Mouse (Mus musculus) forebrain, embryonic 14.5 days (tissue): ENCODE results near the gene Ifna15. TPM values are rescaled to one million over a fixed set of nuclear protein-coding genes. Genes with fewer than 3 reads are reported as not detected.

Experiments
- ATAC-seq: fragments of 200-750 bp; cut with Nextera tagmentation; 2 replicates; pipeline ENCODE4 v1.8.0; 2017; ENCODE audit warnings: mild to moderate bottlenecking, moderate library complexity
- DNase-seq: peaks from one replicate; pipeline ENCODE4 v3.0.0-alpha.2; 2015; ENCODE audit warnings: low spot score
- H3K27ac ChIP-seq: fragments of 300-500 bp; sonication (generic); 2 replicates; pipeline ENCODE4 v1.5.1; 2014; ENCODE audit warnings: low read depth, mild to moderate bottlenecking, control low read depth, low read length, moderate library complexity
- H3K27me3 ChIP-seq: fragments of 300-500 bp; sonication (generic); replicated peaks from 2 replicates; pipeline ENCODE4 v1.6.1; 2014; ENCODE audit warnings: low read length, control low read depth, mixed read lengths; ENCODE audit not compliant: control insufficient read depth, insufficient read depth
- H3K36me3 ChIP-seq: fragments of 300-500 bp; sonication (generic); 2 replicates; pipeline ENCODE4 v1.6.1; 2014; ENCODE audit warnings: low read length, control low read depth; ENCODE audit not compliant: control insufficient read depth, insufficient read depth
- H3K4me1 ChIP-seq: fragments of 300-500 bp; sonication (generic); 2 replicates; pipeline ENCODE4 v1.6.1; 2014; ENCODE audit warnings: antibody characterized with exemption, low read length, control low read depth; ENCODE audit not compliant: control insufficient read depth, insufficient read depth
- H3K4me2 ChIP-seq: fragments of 300-500 bp; sonication (generic); 2 replicates; pipeline ENCODE4 v1.6.1; 2014; ENCODE audit warnings: mild to moderate bottlenecking, control low read depth, low read length
- H3K4me3 ChIP-seq: fragments of 300-500 bp; sonication (generic); 2 replicates; pipeline ENCODE4 v1.5.1; 2014; ENCODE audit warnings: low read depth, low read length, control low read depth
- H3K9ac ChIP-seq: fragments of 300-500 bp; sonication (generic); 2 replicates; pipeline ENCODE4 v1.6.1; 2014; ENCODE audit warnings: mild to moderate bottlenecking, low read length, control low read depth, moderate library complexity
- H3K9me3 ChIP-seq: fragments of 300-500 bp; sonication (generic); replicated peaks from 2 replicates; pipeline ENCODE4 v1.6.1; 2016; ENCODE audit warnings: low read length, control low read depth, mixed read lengths; ENCODE audit not compliant: control insufficient read depth
- WGBS: fragments of 180-500 bp; shearing (Covaris S2); extraction: QIAGEN DNeasy Blood & Tissue Kit; methylation state at CpG from one replicate; pipeline ENCODE4 v1.1.7; 2014; 5-methylcytosine and 5-hydroxymethylcytosine counted together
- polyA plus RNA-seq: library from polyadenylated mRNA; unstranded; fragments of >200 nt; fragmentation: Nextera tagmentation; extraction: Ambion mirVana; gene quantifications from 2 replicates; pipeline ENCODE4 v1.2.1, GENCODE M21; 2014

Gene Ifna15
- polyA plus RNA-seq, 1 experiment from 2014 or later, result not detected

DNA sequence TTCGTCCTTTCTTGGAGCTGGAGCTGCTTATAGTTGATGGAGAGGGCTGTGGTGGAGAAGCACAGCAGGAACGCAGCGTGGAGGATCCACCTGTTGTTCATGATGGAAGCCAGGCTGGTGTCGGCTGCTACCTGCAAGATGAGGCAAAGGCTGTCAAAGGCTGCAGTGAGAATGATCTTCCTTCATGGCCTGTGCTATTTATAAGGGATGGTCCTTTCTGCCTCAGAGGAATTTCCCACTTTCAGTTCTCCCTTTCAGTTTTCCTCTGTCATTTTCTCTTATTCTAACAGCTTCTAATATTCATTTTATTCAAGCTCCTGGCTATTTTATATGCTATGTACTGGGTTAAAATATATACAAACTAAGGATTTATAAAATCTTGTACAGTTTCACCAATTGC lies 35.4 kb downstream of the Ifna15 start, which contains the start of gene Ifnb1:
Ifnb1 (minus strand) TSS at position 101 of the 400 bp plus-strand sequence.
- H3K4me3 ChIP-seq, result no peak within 1 kb of the TSS
- DNase-seq (no peak), ATAC-seq (no peak)
- WGBS, result 91% methylated on average over 4 of the region's 4 CpGs
- H3K9ac ChIP-seq, result no peak within 1 kb of the TSS
- H3K27me3 ChIP-seq, result no peaks in the 10 kb centered on the region
- H3K9me3 ChIP-seq, result no peaks in the 10 kb centered on the region
- no peak within 1 kb of the TSS for H3K4me2 ChIP-seq
- no peaks in the 10 kb centered on the region for H3K36me3 ChIP-seq
- H3K27ac ChIP-seq, result no peak within 1 kb of the TSS
- no peaks in the 10 kb centered on the region for H3K4me1 ChIP-seq

DNA sequence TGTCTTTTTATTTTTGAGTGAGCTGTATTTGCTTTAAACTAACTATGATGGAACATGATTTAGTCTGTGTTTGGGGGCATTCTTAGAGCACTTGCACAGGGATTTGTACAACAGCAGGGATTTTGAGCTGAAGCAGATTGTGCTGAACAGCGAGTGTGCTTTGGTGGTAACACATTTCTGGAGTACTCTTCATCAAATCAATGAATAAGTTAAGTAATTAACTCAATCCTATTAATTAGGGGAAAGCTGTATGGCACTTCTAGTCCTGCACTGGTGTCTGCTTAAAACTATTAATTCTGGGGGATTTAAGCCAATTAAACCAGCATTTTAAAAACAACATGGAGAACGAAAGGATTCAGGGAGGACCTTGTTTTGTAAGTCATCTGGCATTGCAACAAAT lies 40.1 kb downstream of the Ifna15 start:
- H3K27ac ChIP-seq, result no peak overlapping the region
- no peak overlapping the region for H3K4me2 ChIP-seq
- no peak overlapping the region for H3K9ac ChIP-seq
- H3K36me3 ChIP-seq, result no peaks in the 10 kb centered on the region
- no peak overlapping the region for H3K4me3 ChIP-seq
- no peaks in the 10 kb centered on the region for H3K27me3 ChIP-seq
- no peaks in the 10 kb centered on the region for H3K4me1 ChIP-seq
- ATAC-seq, result 0 out of 2 replicates have a peak, but pooled peaks have one; percentile 46
- DNase-seq, result peak; percentile 61
- WGBS, result 15% methylated on average over 2 of the region's 2 CpGs
- no peaks in the 10 kb centered on the region for H3K9me3 ChIP-seq

DNA sequence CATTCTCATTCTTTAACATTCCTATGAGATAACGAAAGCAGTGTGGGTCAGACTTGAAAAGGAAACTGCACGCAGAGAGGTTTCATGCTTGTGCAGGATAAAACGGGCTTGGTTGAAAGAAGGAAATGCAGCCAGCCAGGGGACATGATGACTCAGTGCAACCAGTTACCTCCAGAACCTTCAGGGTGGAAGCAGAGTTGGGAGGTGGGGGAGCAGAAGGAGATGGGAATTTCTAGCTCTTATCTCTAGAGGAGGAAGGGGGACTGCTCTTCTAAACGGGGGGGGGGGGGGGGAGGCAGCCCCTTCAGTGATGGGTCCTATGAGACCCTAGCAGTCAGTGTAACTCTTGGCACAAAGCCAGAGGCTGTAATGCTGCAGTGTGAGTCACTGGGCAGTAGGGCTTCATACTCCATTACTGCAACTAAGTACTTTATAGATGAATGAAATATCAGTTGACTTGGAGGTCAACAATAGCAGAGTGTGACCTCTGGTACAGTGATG lies 42.3 kb downstream of the Ifna15 start:
- ATAC-seq, result peak; percentile 40; the same call in 1 of the 2 replicates

DNA sequence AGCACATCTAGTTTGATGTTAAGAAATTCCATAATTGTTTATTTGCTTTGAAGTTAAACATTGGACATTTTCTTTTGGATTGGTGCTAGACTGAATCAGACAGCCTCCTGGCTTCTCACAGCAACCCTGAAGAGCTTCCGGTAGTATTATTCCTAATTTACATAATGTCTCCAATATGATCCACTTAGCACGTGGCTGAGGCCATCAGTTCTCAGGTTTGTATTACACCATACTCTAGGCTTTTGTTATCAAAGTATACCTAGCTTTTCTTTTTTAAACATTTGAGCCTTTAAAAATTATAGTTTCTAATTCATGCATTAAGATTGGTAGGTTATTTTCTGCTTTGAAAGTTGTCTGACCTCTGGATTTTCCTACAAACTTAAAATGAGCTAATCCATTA lies 42.8 kb downstream of the Ifna15 start:
- no peaks in the 10 kb centered on the region for H3K9me3 ChIP-seq
- H3K36me3 ChIP-seq, result no peaks in the 10 kb centered on the region
- no peak overlapping the region for H3K4me2 ChIP-seq
- no peak overlapping the region for H3K4me3 ChIP-seq
- H3K27ac ChIP-seq, result no peak overlapping the region
- ATAC-seq (no peak), DNase-seq (no peak)
- H3K9ac ChIP-seq, result no peak overlapping the region
- no peaks in the 10 kb centered on the region for H3K27me3 ChIP-seq
- WGBS, result 39% methylated on average over 2 of the region's 2 CpGs
- no peaks in the 10 kb centered on the region for H3K4me1 ChIP-seq

More for the DNA sequence above, 42.3 kb downstream of the Ifna15 start:
- Histone ChIP-seq H3K27me3 (no peaks in the 10 kb centered on the region), H3K4me2 (no peak overlapping the region), H3K4me3 (no peak overlapping the region), H3K9ac (no peak overlapping the region), H3K36me3 (no peaks in the 10 kb centered on the region), H3K9me3 (no peaks in the 10 kb centered on the region), H3K27ac (no peak overlapping the region), H3K4me1 (no peaks in the 10 kb centered on the region)
- DNase-seq, result peak; percentile 35
- WGBS, result 34% methylated on average over 4 of the region's 4 CpGs

DNA sequence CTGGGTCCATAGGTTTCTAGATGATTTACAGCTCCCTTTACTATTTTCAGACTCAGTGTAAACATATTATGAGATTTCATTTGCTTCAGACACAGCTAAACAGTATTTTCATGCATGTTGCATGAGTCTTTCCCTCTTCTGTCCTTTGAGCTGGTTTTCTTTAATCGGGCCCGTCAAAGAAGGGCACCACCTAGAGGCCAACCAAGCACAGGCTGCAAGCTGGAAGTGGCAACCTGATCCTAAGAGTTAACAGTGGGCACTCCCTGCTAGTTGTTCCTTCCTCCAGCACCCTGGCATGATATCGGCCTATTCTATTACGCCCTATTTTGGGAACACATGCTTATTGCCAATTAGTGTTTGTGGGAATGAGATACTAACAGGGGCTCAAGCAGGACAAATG lies 43.6 kb downstream of the Ifna15 start:
- peak; percentile 54 for DNase-seq

DNA sequence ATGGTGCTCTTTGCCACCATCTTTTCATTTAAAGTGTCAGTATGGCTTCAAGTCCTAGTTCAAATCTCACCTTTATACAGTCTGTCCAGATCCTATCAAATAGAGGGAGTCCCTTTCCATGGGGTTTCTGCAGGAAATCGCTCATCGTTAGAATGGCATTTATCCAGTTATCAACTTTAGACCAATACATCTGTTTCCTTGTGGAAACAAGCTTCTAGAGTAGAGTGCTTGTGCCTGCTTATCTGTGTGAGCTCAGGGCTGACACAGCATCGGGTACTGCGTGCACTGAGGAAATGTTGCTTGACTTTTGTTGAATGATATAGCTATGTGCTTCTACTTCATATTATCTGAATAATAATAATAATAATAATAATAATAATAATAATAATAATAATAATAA lies 44.3 kb downstream of the Ifna15 start:
- 96% methylated on average over 4 of the region's 4 CpGs for WGBS
- Histone ChIP-seq H3K9ac (no peak overlapping the region), H3K36me3 (no peaks in the 10 kb centered on the region), H3K4me2 (no peak overlapping the region), H3K4me3 (no peak overlapping the region), H3K9me3 (no peaks in the 10 kb centered on the region), H3K4me1 (no peaks in the 10 kb centered on the region), H3K27me3 (no peaks in the 10 kb centered on the region), H3K27ac (no peak overlapping the region)
- DNase-seq (no peak), ATAC-seq (no peak)

More for the DNA sequence above, 43.6 kb downstream of the Ifna15 start:
- H3K9ac ChIP-seq, result no peak overlapping the region
- no peaks in the 10 kb centered on the region for H3K36me3 ChIP-seq
- 38% methylated on average over 4 of the region's 4 CpGs for WGBS
- no peak overlapping the region for H3K4me3 ChIP-seq
- no peak overlapping the region for H3K27ac ChIP-seq
- no peak overlapping the region for H3K4me2 ChIP-seq
- ATAC-seq, result 0 out of 2 replicates have a peak, but pooled peaks have one; percentile 23
- no peaks in the 10 kb centered on the region for H3K27me3 ChIP-seq
- no peaks in the 10 kb centered on the region for H3K4me1 ChIP-seq
- H3K9me3 ChIP-seq, result no peaks in the 10 kb centered on the region

Other genes starting within 250 kb of the Ifna15 start
- 3.6 and 4.0 TPM in 2 replicates for gene Hacd4, start 119.3 kb downstream of the Ifna15 start, polyA plus RNA-seq
- not detected in 2 replicates for gene Ifnb1, start 35.5 kb downstream of the Ifna15 start, polyA plus RNA-seq
- gene Ifna14, start 13.6 kb upstream of the Ifna15 start, polyA plus RNA-seq, result not detected in 2 replicates
- gene Ifna9, start 34.1 kb upstream of the Ifna15 start, polyA plus RNA-seq, result not detected in 2 replicates
- not detected in 2 replicates for gene Ifna12, start 45.1 kb upstream of the Ifna15 start, polyA plus RNA-seq
- gene C87499, start 76.2 kb upstream of the Ifna15 start, polyA plus RNA-seq, result not detected in 2 replicates
- not detected in 2 replicates for gene Ifna13, start 86.2 kb upstream of the Ifna15 start, polyA plus RNA-seq
- gene Ifna16, start 118.7 kb upstream of the Ifna15 start, polyA plus RNA-seq, result not detected in 2 replicates
- gene Ifna2, start 125.7 kb upstream of the Ifna15 start, polyA plus RNA-seq, result not detected in 2 replicates
- gene Ifnab, start 133.1 kb upstream of the Ifna15 start, polyA plus RNA-seq, result not detected in 2 replicates
- 2.0 and 2.3 TPM in 2 replicates for gene Gm26566, start 163.6 kb upstream of the Ifna15 start, polyA plus RNA-seq
- 145 and 154 TPM in 2 replicates for gene Klhl9, start 164.2 kb upstream of the Ifna15 start, polyA plus RNA-seq
- not detected in 2 replicates for gene Gm13271, start 196.6 kb upstream of the Ifna15 start, polyA plus RNA-seq
- gene Gm13283, start 201.9 kb upstream of the Ifna15 start, polyA plus RNA-seq, result not detected in 2 replicates
- not detected in 2 replicates for gene Gm13290, start 215.6 kb upstream of the Ifna15 start, polyA plus RNA-seq
- gene Gm13289, start 218.7 kb upstream of the Ifna15 start, polyA plus RNA-seq, result not detected in 2 replicates
- not detected in 2 replicates for gene Gm13272, start 221.6 kb upstream of the Ifna15 start, polyA plus RNA-seq
- not detected in 2 replicates for gene Ifnz, start 223.9 kb upstream of the Ifna15 start, polyA plus RNA-seq
- gene Gm13276, start 227.5 kb upstream of the Ifna15 start, polyA plus RNA-seq, result not detected in 2 replicates
- gene Gm13277, start 230.4 kb upstream of the Ifna15 start, polyA plus RNA-seq, result not detected in 2 replicates
- gene Gm13278, start 233.3 kb upstream of the Ifna15 start, polyA plus RNA-seq, result not detected in 2 replicates
- not detected in 2 replicates for gene Gm13275, start 236.2 kb upstream of the Ifna15 start, polyA plus RNA-seq
- not detected in 2 replicates for gene Gm13279, start 239.2 kb upstream of the Ifna15 start, polyA plus RNA-seq
- 0.13 and 0.17 TPM in 2 replicates for gene Gm13285, start 241.4 kb upstream of the Ifna15 start, polyA plus RNA-seq
- not detected in 2 replicates for gene Gm13287, start 245.0 kb upstream of the Ifna15 start, polyA plus RNA-seq
- gene Gm13288, start 247.3 kb upstream of the Ifna15 start, polyA plus RNA-seq, result not detected in 2 replicates